Mouse (Mus musculus): Measurements from ENCODE around the gene Sdccag8.
A peak's percentile ranks its signal among the peaks of the same experiment; 100 is the strongest.
"Not testable (repeated sequence)": the region's sequence is repeated elsewhere in the genome, so short reads cannot be mapped to it uniquely, and the experiment has no call there.

The Sdccag8 gene

DNA sequence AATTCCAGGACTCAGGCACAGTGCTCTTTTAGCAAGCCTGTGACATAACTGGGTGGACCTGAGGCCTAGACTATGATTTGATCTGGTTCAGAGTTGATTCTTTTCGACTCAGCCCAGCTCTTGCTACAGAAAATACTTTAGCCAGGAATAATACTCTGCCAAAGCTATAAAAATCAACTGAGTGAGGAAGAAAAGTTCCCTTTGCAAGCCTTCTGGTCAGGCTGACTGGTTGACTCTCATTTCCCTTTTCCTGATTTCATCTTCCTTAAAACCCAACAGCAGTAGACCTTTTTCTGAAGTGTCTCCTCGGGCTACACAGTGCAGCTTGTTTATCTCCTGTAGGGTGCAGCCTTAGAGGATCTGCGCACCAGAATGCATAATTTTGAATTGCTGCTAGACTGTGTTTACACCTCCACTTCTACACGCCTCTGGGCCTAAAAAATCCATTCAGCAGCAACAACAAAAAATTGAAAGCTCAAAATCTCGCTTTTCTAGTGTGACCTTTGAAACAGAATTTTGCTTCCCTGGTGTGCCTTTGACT is 13.6 kb downstream of the Sdccag8 start:
- DNase-seq (ENCODE audit: low read depth), result no peak

DNA sequence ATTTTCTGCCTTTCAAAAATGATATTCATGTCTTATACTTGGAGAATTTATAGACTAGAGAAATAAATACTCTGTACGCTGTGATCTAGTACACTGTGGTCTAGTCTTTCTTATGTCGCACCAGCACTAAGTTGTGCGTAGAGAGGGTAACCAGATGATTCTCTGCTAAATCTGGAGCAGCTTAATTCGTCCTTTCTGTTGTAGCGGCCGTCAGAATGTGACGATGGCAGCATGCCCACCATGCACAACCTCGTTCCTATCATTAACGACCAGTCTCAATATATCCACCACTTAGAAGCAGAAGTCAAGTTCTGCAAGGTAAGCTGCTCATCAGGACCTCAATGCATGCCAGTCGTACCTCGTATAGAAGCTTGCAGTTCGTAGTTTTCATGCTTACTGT is 14.2 kb downstream of the Sdccag8 start:
- no peak for DNase-seq (ENCODE audit: low read depth)

DNA sequence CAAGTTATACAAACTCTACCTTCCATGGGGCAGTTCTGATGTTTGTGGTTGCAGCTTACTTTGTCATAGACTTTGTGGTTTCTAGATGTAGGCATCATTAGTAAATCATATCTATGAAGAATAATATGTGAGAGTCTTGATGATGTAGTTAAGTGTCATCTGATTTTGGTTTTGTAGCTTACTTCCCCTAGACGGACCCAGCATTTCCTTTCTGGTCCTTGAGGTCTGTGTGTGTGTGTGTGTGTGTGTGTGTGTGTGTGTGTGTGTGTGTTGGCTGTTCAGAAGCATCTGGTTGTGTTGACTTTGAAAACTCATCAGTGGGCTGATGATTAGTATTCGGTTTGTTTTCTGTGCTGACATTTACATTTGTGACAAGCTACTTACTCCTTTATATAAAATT is 17.6 kb downstream of the Sdccag8 start:
- DNase-seq (ENCODE audit: low read depth), result no peak

DNA sequence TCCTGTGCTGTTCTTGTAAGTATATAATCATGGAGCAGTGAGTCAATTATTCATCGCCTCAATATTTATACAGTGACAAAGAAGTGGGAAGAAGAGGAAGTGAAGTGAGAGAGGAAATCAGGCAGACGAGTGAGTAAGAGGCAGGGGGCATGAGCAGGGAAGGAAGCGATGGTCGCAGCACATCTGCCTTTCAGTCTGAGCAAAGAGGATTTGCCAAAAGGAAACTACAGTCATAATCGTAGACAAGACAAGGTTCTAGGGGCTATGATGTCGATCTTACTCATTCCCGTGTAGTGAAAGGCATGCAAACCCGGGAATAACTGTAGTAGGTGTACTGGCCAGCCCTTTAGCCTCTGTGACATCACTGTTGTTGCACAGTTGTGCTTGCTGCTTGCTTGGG is 18.1 kb downstream of the Sdccag8 start:
- DNase-seq (ENCODE audit: low read depth), result no peak

DNA sequence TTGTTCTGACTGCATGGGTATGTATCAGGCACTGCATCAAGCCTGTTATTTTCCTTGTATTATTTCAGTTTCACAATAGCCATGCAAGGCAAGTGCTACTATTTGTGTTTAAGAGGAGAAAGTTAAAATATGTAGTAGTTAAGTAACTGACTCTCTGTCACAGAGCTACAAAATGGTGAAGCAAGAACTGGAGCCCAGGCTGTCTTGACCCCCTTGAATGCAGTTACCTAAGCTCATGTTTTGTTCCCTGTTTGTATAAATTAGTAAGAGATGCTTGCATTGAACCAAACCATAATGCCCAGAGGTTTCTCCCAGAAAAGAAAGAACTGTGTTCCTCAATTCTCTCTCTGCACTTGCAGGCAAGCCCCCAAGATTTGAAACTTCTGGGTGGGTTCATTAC is 18.8 kb downstream of the Sdccag8 start:
- no peak for DNase-seq (ENCODE audit: low read depth)

DNA sequence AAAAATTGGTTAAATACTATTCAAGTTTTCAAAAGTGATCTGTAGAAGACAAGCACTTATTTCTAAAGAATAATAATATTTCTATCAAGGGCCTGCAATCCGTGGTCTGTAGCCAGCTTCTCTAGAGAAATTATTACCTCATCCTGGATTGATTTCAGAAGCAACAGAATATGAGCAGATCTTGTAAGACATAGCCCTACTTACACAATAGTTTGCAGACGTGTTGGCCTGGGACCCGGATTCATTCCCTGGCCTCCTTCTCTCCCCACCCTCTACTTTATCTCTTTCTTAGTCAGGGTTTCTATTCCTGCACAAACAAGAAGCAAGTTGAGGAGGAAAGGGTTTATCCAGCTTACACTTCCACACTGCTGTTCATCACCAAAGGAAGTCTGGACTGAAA is 19.5 kb downstream of the Sdccag8 start:
- DNase-seq (ENCODE audit: low read depth), result no peak

DNA sequence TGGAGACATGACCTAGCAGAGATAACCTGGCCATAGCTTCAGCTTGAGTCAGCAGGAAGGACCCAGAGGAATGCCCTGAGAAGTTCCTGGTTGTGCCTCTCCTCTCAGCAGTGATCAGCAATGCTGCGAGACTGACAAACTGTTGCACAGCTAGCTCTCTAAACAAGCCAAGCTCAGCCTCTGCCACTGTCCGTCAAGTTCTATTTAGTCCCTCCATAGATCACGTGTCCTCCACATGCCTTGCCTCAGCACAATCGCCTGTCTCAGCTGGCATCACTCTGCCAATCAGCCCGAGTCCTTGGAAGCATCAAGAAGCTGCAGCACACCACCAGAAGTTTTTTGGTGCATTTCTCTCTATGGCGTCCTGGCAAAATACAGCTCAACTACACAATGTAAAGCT is 20.4 kb downstream of the Sdccag8 start:
- DNase-seq (ENCODE audit: low read depth), result no peak

DNA sequence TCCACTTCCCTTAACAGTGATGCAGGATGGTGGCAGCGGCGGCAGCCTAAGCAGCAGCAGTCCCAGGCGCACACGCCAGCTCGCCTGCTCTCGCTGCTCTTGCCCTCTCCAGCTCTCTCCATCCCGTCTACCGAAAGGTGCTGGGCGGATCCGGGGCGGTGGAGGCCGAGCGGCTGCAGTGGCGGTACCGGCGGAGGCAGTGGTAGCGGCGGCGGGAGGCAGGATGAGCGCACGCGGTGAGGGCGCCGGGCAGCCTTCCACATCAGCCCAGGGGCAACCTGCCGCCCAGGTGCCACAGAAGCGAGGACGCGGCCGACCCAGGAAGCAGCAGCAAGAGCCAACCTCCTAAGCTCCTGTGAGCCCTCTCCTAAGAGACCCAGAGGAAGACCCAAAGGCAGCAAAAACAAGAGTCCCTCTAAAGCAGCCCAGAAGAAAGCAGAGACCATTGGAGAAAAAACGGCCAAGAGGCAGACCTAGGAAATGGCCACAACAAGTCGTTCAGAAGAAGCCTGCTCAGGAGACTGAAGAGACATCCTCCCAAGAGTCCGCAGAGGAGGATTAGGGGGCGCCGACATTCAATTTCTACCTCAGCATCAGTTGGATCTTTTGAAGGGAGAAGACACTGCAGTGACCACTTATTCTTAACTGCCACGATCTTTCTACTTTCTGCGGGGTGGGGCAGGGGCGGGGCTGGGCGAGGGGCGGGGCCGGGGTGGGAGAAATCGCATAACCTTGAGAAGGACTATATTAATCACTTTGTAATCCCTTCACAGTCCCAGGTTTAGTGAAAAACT is 21.2 kb downstream of the Sdccag8 start:
- no peak for DNase-seq (ENCODE audit: low read depth)

DNA sequence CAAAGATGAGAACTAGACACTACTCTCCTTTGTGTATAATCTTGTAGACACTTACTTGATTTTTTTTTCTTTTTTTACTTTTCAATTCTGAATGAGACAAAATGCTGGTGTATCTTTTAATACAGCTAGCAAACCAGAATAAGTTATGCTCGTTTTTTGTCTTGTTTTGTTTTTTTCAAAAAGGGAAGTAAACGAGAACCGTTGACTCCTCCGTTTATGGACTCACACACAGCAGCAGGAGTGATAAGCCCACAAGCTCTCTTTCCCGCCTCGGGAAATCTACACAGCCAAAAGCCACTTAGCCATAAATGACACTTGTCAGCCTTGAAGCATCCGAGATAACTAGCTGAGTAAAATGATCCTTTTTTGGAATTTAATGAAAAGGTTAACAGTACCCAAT is 22.1 kb downstream of the Sdccag8 start:
- DNase-seq (ENCODE audit: low read depth), result not testable (repeated sequence)

DNA sequence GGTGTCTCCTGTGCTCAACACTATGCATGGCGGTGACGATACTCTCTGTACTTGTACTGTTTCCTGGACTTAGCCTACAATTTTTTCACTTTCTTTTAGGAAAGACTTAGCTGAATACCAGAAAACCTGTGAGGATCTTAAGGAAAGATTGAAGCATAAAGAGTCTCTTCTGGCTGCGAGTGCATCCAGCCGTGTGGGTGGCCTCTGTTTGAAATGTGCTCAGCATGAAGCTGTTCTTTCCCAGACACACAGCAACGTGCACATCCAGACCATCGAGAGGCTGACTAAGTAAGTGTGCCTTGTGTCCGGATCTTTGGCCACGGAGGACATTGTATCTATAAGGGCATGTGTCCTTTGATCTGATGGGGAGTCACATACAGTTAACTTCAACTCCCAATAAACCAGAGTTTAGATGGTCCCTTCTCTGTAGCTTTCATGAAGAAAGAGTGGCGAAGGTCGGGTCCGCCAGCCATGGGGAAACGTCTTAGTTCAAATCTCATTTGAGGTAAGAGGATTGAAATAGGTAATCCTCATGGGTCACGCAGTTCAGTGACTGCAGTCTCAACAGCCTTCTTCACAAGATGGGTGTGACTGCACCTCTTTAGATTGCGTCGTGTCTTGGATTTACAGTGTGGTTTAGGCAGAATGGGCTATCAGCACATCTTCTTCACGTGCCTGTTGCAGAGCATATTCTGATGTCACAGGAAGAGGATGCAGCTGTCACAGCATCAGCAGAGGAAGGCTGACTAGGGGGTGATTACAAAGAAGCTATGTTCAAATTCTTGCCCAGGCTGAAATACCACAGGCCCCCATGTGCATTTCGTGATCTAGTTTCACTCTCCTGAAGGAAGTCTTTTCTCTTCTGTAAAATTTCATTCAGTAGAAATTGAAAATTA is 30.9 kb downstream of the Sdccag8 start:
- DNase-seq (ENCODE audit: low read depth), result no peak

DNA sequence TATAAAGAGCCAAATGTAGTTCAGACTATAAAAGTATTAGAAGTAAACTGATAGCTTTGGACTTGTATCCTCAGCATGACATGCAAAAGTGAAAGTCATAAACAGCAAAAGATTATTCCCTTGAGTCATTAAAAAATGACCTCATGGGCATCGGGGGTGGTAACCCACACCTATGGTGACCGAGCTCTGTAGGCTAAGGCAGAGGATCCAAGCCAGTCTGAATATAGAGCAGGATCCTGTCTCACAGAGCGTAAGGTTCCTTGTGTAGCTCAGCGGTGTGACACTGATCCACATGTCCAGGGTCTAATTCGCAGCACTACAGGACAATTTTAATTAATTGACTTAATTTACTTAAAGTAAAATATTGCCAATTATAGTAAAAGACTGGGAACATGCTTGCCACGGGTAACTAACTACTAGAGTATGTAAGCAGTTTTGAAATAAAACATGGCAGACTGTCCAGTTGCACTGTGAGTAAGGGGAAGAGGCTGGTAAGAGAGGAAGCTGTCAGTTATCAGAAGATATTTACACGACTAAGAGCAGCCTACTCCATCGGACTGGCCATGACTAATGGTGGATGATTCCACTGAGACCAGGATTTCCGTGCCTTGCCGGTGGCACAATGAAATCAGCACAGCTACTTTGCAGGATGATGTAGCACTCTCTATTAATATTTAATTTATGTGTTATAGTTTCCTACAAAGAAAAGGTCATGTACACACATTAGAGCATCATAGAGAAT is 32.8 kb downstream of the Sdccag8 start:
- DNase-seq (ENCODE audit: low read depth), result no peak

DNA sequence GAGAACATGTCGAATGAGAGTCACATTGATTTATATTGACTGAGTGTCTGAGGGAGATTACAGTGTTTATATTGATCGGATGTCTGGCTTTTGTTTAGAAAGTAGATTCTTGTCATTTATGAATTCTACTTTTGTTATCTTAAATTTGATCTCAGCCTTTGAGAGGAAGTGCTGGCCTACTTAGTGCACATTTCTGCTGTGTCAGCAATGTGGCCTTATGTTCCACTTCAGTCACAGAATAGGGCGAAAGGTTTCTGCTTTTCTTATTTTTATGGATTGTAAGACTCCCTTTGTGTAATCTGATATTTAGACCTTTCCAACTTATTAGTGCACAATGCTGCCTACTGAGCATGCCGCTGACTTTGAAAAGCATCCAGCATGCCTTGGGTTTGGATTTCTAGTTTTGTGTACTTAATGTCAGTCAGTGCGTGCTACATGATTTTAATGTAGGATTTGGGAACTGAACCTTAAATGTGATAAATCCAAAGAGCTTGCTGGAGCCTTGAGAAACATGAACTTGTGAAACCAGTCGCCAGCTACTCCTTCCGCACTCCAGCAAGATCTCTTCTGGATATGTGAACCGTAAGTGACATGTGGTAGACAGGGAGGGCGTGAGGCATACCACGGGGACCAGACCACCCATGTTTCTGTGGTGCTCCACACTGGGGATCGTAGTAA is 34.3 kb downstream of the Sdccag8 start:
- DNase-seq (ENCODE audit: low read depth), result no peak

DNA sequence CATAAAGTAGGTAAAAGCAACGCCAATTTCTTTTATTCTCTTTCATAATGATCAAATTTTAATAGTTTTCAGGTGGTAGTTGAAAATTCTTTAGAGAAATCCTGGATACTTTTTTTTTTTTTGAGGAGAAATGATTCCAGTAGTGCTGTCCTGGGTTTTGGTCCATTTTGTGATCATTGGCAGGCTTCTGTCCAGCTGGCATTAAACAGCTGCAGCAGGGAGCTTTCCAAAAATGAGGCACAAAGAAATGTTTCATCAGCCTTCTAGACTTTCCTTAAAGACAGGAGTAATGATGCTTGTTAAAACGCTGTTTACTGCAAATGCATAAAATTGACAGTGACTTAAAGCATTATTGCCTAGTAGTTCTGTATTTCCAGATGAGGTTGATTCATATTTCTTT is 34.9 kb downstream of the Sdccag8 start:
- DNase-seq (ENCODE audit: low read depth), result no peak

DNA sequence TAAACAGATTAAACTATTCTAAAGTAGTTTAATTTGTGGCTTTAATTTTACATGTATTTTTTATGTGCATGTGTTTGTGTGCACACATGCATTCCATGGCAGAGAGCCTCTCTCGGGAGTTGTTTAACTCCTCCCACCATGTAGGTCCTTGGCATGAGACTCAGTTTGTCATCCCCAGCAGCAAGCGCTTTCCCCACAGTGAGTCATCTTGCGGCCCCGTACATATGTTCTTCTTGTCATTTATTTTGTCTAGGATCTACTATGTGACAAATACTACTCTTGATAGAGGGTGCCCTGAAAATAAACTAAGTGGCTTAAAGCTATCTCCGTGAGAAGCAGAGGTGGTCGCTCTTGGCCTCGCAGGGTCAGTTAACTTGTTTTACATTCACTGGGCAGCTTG is 36.9 kb downstream of the Sdccag8 start:
- DNase-seq (ENCODE audit: low read depth), result no peak

DNA sequence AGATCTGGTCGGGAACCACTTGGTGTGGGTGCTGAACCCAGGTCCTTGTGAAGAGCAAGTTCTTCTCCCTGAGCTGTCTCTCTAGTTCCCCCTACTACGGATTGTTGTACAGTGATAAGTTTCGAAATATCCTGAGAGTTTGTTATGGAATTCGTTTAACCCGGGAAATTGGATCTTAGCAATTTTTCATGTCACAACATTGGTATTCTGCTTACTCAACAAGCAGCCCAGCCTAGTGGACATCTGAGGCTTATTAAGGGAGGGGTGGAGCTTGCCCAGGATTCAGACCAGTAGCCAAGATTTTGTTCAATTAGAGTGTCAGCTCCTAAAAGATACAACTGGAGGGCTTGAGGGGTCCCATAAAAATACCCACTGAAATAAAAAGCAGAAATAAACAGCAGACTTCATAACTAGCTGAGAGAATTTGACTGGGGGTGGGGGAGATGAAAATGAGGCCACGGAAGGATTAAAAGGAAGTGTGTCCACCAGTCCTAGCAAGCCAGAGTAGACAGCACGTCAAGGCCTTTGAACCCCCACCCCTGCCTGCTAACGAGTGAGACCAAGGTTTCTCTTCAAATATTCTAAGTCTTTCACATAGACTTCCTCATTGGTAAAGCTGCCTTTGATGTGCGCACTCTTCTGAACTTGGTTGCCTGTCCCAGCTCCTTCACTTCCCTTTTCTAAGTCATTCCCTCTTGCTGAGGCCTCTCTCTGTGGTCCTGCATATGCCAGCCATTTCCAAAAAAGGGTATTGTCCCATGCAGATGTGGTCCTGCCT is 38.5 kb downstream of the Sdccag8 start:
- no peak for DNase-seq (ENCODE audit: low read depth)

DNA sequence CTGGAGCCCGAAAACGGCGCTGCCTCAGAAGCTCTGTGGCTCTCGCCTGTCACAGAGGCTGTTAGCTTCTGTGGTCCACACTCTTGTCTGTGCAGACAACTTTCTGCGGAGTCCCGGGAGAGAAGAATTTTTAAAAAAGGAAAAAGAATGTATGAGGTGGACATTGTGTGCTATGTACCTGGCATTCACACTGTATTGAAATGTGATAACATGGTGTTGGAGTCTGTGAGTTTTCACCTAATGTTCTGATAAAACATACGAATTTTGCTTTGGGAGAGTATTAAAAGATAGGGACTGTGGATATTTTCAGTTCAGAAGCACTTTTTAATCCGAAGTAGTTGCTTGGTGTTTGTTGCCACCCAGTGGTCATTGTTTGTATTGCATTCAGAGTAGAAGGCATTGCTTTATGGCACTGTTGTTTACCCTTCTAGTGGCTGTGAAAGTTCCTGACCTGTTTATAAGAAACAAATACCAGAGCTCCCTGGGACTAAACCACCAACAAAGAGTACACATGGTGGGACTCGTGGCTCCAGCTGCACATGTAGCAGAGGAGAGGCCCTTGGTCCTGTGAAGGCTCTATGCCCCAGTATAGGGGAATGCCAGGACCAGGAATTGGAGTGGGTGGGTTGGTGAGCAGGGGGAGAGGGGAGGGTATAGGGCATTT is 47.7 kb downstream of the Sdccag8 start:
- DNase-seq (ENCODE audit: low read depth), result peak; percentile 65

DNA sequence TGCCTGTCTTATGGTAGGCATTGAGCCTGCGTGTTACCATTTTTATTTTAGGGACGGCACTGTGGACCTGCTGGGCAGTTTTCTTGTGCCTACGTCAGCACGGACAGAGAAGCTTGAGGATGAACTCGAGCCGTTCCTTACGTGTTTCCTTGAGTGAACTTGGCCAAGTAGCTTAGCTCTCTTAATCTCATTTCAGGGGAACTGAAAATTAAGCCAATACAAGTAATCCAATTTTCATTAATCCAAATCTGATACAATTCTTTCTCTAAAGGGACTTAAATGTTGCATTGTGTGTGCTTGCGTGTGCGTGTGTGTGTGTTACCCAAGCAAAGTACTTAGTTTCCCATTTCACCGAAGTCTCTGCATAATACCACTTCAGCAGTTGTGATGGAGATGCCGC is 56.0 kb downstream of the Sdccag8 start:
- no peak for DNase-seq (ENCODE audit: low read depth)

DNA sequence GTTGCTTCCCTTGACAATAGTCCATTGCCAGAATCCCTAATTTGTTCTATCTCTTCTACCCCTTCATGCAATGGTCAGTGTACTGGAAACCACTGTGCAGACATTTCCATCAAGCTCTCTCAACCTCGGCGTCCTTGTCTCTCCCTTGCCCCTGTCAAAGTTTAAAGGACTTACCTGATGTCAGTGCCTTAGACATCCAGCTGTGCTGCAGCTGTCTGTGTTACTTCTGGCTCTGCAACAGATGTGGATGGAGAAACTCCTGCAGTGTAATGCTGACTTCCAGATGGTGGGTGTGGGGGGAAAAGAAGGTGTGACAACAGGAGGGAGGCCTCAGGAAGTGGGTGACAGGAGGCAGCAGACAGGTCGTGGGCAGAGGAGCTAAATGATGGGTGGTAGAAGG is 57.5 kb downstream of the Sdccag8 start:
- no peak for DNase-seq (ENCODE audit: low read depth)

DNA sequence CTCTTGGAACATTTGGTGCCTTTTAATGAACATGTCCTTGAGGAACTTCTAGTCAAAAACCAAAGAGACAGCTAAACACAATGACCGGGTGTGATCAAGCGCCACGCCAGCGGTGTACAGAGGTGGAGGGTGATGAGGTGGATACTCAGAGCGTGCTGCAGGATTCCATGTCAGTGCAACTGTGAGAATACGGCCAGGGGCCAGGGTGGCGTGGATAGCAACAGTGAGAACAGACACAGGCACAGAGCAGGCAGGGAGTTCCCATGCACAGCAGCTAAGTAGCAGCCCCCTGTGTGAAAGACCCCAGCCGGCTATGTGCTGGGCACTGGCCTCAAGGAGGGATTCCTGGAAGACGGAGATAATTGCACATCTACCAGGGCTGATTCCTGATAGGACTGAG is 59.0 kb downstream of the Sdccag8 start:
- DNase-seq (ENCODE audit: low read depth), result no peak

DNA sequence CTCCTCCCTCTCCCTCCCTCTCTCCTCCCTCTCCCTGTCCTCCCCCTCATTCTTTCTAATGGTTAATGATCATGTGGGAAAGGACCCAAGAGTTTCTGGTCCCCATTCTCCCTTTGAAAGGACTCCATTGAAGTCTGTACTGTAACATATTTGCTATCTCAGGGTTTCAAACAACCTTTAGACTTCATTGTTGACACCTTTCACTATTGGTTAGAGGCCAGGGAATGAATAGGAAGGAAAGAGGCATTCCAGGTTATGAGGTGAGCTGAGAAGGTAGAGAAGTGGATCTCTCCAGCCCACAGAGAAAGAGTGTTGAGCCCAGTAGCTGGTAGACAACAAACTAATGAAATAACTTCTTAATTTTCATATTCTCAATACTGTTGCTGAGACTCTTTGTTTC is 59.7 kb downstream of the Sdccag8 start:
- no peak for DNase-seq (ENCODE audit: low read depth)

Measured in c-Kit-positive CD71-positive TER-119-negative erythroid progenitor cells, embryonic 14.5 days (primary cell).